Mouse (Mus musculus) mouse trophoblast stem cell (cell line): ENCODE data around the gene Klf9.

Experiments used
- in situ Hi-C, 2 experiments: fragments of 300-500 bp; cut with MseI, MboI; formaldehyde crosslinking; loops; 2 replicates in 1 of 2; 3 replicates in 1 of 2; pipeline ENCODE4 v1.15.1; 2025

Gene Klf9

DNA sequence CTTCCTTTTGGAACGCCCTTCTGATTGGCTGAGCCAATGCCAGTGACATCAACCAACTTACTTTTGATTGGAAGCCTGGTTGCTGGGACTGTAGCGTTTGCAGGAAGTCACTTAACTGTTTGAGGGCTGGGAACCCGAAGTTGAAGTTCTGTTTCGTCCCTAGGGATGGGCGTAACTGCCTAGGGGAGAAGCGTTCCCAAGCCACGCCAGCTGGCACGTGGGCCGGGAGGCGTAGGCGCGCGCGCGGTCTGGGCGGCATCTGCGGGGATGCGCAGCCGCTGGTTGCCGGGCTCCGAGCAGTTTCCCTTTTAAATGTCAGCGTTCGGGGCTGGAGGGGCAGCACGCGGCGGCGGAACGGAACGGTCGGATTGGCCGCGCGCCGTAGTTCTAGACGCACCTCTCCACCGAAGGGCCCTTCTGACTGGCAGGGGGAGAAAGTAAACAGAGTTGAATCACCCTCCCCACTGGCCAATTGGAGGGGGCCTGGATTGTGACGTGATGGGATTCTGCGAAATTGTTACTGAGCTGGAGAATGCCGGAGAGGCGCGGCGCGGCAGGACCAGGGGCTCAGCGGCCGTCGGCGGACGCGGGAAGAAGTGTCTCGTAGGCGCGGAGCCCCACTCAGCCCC is at the start of gene Klf9:
Gene Klf9 (plus strand): TSS at position 538 of the 629 bp plus-strand sequence.
- in situ Hi-C loops = loop anchor here in 1 of 2 experiments (10.0 kb wide), 2 partner anchors 126 to 226 kb away; no protein-coding TSS in a partner anchor

DNA sequence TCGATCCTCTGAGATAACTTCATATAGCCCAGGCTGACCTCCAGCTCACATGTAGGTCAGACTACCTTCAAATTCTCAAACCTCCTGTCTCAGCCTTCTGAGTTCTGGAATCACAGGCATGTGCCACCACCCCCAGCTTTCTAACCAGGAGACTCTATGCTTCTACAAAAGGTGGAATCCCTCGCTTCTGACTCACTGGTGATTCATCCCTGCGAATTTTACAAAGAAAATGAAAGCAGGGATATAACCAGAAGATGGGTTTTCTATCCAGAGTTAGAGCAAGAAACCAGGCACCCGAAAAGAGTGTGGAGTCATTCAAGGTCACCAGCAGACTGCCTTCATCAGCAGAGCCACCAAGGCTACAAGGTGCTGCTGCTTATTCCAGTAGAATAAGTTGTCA is 49.4 kb upstream of the Klf9 start:
- in situ Hi-C loops = loop anchor here in 1 of 2 experiments (5.0 kb wide), 1 partner anchor 41 kb away; no protein-coding TSS in a partner anchor

DNA sequence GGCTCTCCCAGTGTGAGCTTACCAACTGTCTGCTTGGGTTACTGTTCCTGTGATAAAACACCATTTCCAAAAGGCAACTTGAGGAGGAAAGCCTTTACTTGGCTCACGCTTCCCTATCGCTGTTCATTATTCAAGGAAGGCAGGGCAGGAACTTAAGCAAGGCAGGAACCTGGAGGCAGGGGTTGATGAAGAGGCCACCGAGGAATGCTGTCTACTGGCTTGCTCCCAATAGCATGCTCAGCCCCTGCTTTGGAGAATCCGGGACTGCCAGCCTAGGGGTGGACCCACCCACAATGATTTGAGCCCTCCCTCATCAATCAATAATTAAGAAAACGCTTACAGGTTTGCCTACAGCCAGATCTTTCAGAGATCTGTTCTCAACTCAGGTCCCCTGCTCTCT is 47.5 kb upstream of the Klf9 start:
- in situ Hi-C loops = loop anchor here in 1 of 2 experiments (5.0 kb wide), 1 partner anchor 39 kb away; no protein-coding TSS in a partner anchor

- in situ Hi-C loops = loop anchor here (5.0 kb wide), 1 partner anchor 37 kb away; no protein-coding TSS in a partner anchor
These were observed 46.1 kb upstream of the Klf9 start for GRCm38 (mm10) chr19:23094906-23095305.

DNA sequence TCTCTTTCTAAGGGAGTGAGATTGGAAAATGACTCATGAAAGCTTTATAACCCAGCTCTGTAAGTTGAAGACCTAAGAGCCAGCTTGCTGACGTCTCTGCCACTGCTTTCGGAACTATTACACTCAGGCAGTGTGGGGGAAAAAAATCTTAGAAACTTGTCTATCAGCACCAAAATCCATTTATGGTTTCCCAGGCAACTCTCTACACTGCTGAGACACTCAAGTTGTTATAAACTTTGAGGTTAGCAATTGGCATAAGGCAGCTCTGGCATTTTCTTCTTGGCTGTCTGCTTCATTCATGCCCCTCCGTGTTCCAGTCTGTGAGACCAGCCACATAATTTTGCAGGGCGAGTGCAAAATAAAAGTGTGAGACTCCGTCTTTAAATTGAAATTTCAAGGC is 34.2 kb upstream of the Klf9 start:
- in situ Hi-C loops = no loop called here

DNA sequence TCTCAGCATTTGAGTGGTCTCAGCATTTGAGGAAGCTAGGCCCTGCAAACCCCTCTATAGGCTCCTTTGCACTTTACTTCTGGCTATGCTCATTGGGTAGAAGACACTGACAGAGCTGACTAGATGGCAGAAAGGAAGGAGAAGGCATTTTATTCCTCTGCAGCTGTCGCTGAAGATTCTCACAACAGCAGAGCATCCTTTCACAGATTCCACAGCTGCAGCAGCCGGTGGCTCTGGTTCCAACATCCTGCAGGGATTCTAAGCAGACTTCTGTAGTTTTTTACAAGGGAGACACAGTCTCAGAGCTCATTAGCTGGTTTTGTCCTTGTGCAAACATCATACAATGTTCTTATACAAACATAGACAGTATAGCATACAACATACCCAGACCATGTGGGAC is 33.7 kb upstream of the Klf9 start:
- in situ Hi-C loops = no loop called here

DNA sequence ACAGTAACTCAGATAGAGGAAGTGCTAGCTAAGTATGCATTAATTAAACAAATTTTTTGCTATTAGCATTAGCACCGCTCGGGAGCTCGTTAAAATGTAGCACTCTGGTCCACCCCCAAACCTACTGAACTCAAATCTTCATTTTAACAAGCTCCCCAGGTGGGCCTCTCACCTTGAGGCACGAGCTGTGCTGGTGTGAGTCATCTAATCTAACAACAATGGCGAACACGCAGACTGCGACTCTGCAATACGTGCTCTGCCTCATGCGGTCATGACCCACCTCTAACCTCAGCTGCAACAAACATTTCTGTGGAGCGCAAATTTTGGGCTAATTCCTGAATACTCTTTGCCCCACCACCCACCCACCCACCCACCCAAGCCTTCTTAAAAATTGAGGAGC is 19.2 kb upstream of the Klf9 start:
- in situ Hi-C loops = no loop called here

- in situ Hi-C loops = no loop called here
These were observed 16.9 kb upstream of the Klf9 start for GRCm38 (mm10) chr19:23124023-23124550.

GRCm38 (mm10) chr19:23125227-23126150 is 15.5 kb upstream of the Klf9 start:
- in situ Hi-C loops = no loop called here

DNA sequence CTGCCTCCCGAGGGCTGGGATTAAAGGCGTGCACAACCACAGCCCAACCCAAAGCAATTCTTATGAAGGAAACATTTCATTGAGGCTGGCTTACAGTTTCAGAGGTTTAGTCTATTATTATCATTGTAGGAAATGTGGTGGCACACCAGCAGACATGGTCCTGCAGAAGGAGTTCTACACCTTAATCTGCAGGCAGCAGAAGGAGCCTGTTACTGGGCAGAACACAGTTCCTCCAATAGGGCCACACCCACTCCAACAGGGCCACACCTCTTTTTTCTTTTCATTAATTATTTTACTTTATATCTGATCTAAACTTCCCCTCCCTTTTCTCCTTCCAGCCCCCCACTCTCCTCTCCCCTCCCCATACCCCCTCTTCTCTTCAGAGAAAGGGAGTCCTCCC is 11.1 kb upstream of the Klf9 start:
- in situ Hi-C loops = loop anchor here (5.0 kb wide), 2 partner anchors 33 to 38 kb away; no protein-coding TSS in a partner anchor

GRCm38 (mm10) chr19:23132106-23132635 is 8.9 kb upstream of the Klf9 start:
- in situ Hi-C loops = loop anchor here (5.0 kb wide), 2 partner anchors 35 to 40 kb away; no protein-coding TSS in a partner anchor

- in situ Hi-C loops = loop anchor here (5.0 kb wide), 2 partner anchors 36 to 41 kb away; no protein-coding TSS in a partner anchor
These were observed 8.2 kb upstream of the Klf9 start for GRCm38 (mm10) chr19:23132720-23133426.

- in situ Hi-C loops = loop anchor here (5.0 kb wide), 2 partner anchors 36 to 41 kb away; no protein-coding TSS in a partner anchor
These were observed 7.5 kb upstream of the Klf9 start for GRCm38 (mm10) chr19:23133427-23134094.

GRCm38 (mm10) chr19:23134095-23134440 is 7.0 kb upstream of the Klf9 start:
- in situ Hi-C loops = loop anchor here (5.0 kb wide), 2 partner anchors 37 to 42 kb away; no protein-coding TSS in a partner anchor

- in situ Hi-C loops = loop anchor here (5.0 kb wide), 2 partner anchors 37 to 42 kb away; no protein-coding TSS in a partner anchor
These were observed 6.4 kb upstream of the Klf9 start for GRCm38 (mm10) chr19:23134441-23135301.

- in situ Hi-C loops = no loop called here
These were observed 5.5 kb upstream of the Klf9 start for GRCm38 (mm10) chr19:23135349-23136201.

GRCm38 (mm10) chr19:23136202-23136850 is 4.7 kb upstream of the Klf9 start:
- in situ Hi-C loops = no loop called here

GRCm38 (mm10) chr19:23137295-23137694 is 3.7 kb upstream of the Klf9 start:
- in situ Hi-C loops = no loop called here
